9 mouse cellular contexts compared by ENCODE assay signal in the genomic region with DNA sequence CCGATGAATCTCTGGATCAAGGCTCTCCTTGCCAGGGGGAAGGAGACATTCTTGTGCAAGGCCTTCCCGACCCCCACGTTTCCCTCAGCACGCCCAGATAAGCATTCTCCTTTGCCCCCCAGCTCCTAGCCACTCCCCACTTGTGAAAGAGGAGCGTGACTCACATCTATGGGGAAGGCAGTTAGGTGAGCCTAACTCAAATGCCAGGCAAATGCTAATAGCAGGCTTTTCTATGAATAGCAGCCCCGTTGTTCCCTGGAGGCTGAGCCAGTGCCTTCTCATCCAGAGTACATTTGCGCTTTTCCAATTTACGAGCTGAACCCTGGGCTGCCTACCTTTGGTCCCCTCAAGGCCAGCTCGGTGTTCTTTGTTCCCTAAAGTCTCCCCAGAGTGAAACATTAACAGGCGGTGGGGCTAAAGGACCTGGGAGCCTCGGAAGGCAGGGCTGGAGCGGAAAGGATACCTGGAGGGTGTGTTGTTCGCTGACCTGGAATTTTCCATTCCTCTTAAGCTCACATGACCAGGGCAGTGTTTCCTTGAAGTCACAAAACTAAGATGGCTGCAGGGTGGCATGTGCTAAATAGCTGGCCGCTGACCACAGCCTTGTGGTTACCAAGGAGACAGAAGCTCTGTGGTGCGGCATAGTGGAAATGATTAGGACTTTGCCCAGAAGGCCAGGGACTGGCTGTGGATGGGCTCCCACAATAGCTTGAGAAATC.
DNase-seq lines count a peak whose midpoint lies in the region; ATAC-seq and TF ChIP-seq lines count a peak whose summit lies in the region.
"Had no signal": no experiment of that assay in that cellular context is flagged by ENCODE, and none has a peak within 500 bp of the region (broad histone marks: within the 10 kb centered on the region; RNA-seq: fewer than 3 reads in every experiment).

No protein-coding gene starts in this region.

- no peak overlapping the region for H3K9ac ChIP-seq in hindbrain, postnatal 0 days (replicated peaks; ENCODE audit: low read length)
- H3K9ac ChIP-seq in liver, adult 2 months (ENCODE audit: low read depth, low read length): peak overlapping the region; percentile 81

- H3K79me2 ChIP-seq in liver, adult 2 months (ENCODE audit: control insufficient read depth, insufficient read depth, low read length): no peaks in the 10 kb centered on the region

- ATAC-seq in hindbrain, postnatal 0 days: peak; percentile 68; the same call in 1 of the 2 replicates

- no peak for TF ChIP-seq POLR2A in liver, adult 2 months (IDR thresholded peaks at IDR 0.05; ENCODE audit: extremely low read depth, insufficient read depth, low read length)

- DNase-seq in urinary bladder, postnatal 25 days (ENCODE audit: low spot score): peak; percentile 17
- no peak for DNase-seq in urinary bladder, adult 2 months (ENCODE audit: low spot score)
- peak; percentile 75 for DNase-seq in hindbrain, postnatal 0 days (ENCODE audit: low spot score)
- peak; percentile 98 for DNase-seq in liver, adult 2 months (ENCODE audit: extremely low read depth, low read depth, low spot score)
- DNase-seq in retina, postnatal 1 day: peak; percentile 89
- DNase-seq in layer of hippocampus, adult 9-11 months: no peak
- DNase-seq in cerebellum, adult 11-12 months: no peak
- no peak for DNase-seq in left cerebral cortex, postnatal 25 days (ENCODE audit: low spot score in 2 of 2)

- H3K4me3 ChIP-seq in hindbrain, postnatal 0 days (ENCODE audit: low read length): no peak overlapping the region
- H3K4me3 ChIP-seq in liver, adult 2 months (ENCODE audit: insufficient read depth, low read depth, low read length): no peak overlapping the region

- no peaks in the 10 kb centered on the region for H3K9me3 ChIP-seq in hindbrain, postnatal 0 days (ENCODE audit: low read length)

- H3K4me1 ChIP-seq in hindbrain, postnatal 0 days (ENCODE audit: insufficient read depth, low read length): peaks cover 22% of the 10 kb centered on the region; the same call in 1 of the 2 replicates
- peaks cover 45% of the 10 kb centered on the region for H3K4me1 ChIP-seq in liver, adult 2 months (ENCODE audit: control insufficient read depth, insufficient read depth, low read length)

- H3K27me3 ChIP-seq in hindbrain, postnatal 0 days (ENCODE audit: insufficient read depth, low read length): no peaks in the 10 kb centered on the region
- H3K27me3 ChIP-seq in liver, adult 2 months (ENCODE audit: control insufficient read depth, insufficient read depth, low read length): no peaks in the 10 kb centered on the region

- no peak overlapping the region for H3K4me2 ChIP-seq in hindbrain, postnatal 0 days (ENCODE audit: low read depth, low read length)

- WGBS in hindbrain, postnatal 0 days: 39% methylated on average over 15 of the region's 15 CpGs
- WGBS in liver, adult 2 months: 25% methylated on average over 15 of the region's 15 CpGs

- H3K27ac ChIP-seq in hindbrain, postnatal 0 days: peak overlapping the region; percentile 22; the same call in 1 of the 2 replicates
- peak overlapping the region; percentile 92 for H3K27ac ChIP-seq in liver, adult 2 months (replicated peaks; ENCODE audit: insufficient read depth, low read depth, low read length)
- H3K27ac ChIP-seq: macrophage had no signal

- no peak for TF ChIP-seq CTCF in hindbrain, postnatal 0 days (IDR thresholded peaks at IDR 0.05; ENCODE audit: low read depth)
- no peak for TF ChIP-seq CTCF in liver, adult 2 months (IDR thresholded peaks at IDR 0.05; ENCODE audit: low read depth, low read length)

- intact Hi-C loops in left cerebral cortex, postnatal 25 days (cut with DNase I): no loop called here

- no peaks in the 10 kb centered on the region for H3K36me3 ChIP-seq in hindbrain, postnatal 0 days (ENCODE audit: insufficient read depth, low read length)
- H3K36me3 ChIP-seq in liver, adult 2 months (ENCODE audit: control insufficient read depth, insufficient read depth, low read length): no peaks in the 10 kb centered on the region

Comparison
In these comparisons a context has a peak if more than half of its experiments do, and no peak if none do; other contexts are left out.
1. DNase-seq: peak in urinary bladder, postnatal 25 days (single experiment), hindbrain, postnatal 0 days (single experiment), liver, adult 2 months (single experiment) and retina, postnatal 1 day (single experiment); none in urinary bladder, adult 2 months (single experiment), layer of hippocampus, adult 9-11 months (single experiment), cerebellum, adult 11-12 months (single experiment) and left cerebral cortex, postnatal 25 days (0 of 2).